Mouse (Mus musculus) cerebellum, postnatal 25 days (tissue): Measurements from ENCODE around the gene Nob1.

Experiments used
- DNase-seq, 2 experiments: peaks; one replicate each; pipeline ENCODE4 v3.0.0; 2021; ENCODE audit warnings: mixed read lengths in 2 of 2

Nob1 gene

GRCm38 (mm10) chr8:107424597-107425229, at the start of gene Nob1:
Gene Nob1 (minus strand): TSS chr8:107425051.
- peak; percentile 96 to 99 for DNase-seq

- DNase-seq, result no peak
Observed at GRCm38 (mm10) chr8:107473369-107473768, 48.5 kb upstream of the Nob1 start.

GRCm38 (mm10) chr8:107472403-107473100, 47.7 kb upstream of the Nob1 start:
- no peak for DNase-seq

- DNase-seq, result peak in 1 of 2 experiments; percentile 29
Observed at GRCm38 (mm10) chr8:107470302-107470701, 45.5 kb upstream of the Nob1 start.

GRCm38 (mm10) chr8:107468811-107469302, 44.0 kb upstream of the Nob1 start:
- DNase-seq, result no peak

- no peak for DNase-seq
Observed at GRCm38 (mm10) chr8:107466642-107467041, 41.8 kb upstream of the Nob1 start.

- DNase-seq, result no peak
Observed at GRCm38 (mm10) chr8:107465332-107465990, 40.6 kb upstream of the Nob1 start.

- DNase-seq, result no peak
Observed at GRCm38 (mm10) chr8:107462423-107462822, 37.6 kb upstream of the Nob1 start.

- DNase-seq, result no peak
Observed at GRCm38 (mm10) chr8:107458281-107458680, 33.4 kb upstream of the Nob1 start.

- DNase-seq, result no peak
Observed at GRCm38 (mm10) chr8:107457725-107458124, 32.9 kb upstream of the Nob1 start.

- peak; percentile 30 to 58 for DNase-seq
Observed at GRCm38 (mm10) chr8:107455268-107455667, 30.4 kb upstream of the Nob1 start.

- no peak for DNase-seq
Observed at GRCm38 (mm10) chr8:107453386-107453785, 28.5 kb upstream of the Nob1 start.

GRCm38 (mm10) chr8:107451414-107452066, 26.7 kb upstream of the Nob1 start:
- DNase-seq, result no peak

GRCm38 (mm10) chr8:107449655-107450054, 24.8 kb upstream of the Nob1 start:
- DNase-seq, result no peak

GRCm38 (mm10) chr8:107449130-107449529, 24.3 kb upstream of the Nob1 start:
- no peak for DNase-seq

- DNase-seq, result no peak
Observed at GRCm38 (mm10) chr8:107448382-107448889, 23.6 kb upstream of the Nob1 start.

GRCm38 (mm10) chr8:107447713-107448112, 22.9 kb upstream of the Nob1 start:
- no peak for DNase-seq

- no peak for DNase-seq
Observed at GRCm38 (mm10) chr8:107444626-107445025, 19.8 kb upstream of the Nob1 start.

- DNase-seq, result no peak
Observed at GRCm38 (mm10) chr8:107439880-107440625, 15.2 kb upstream of the Nob1 start.

GRCm38 (mm10) chr8:107437711-107438110, 12.9 kb upstream of the Nob1 start:
- no peak for DNase-seq

- DNase-seq, result no peak
Observed at GRCm38 (mm10) chr8:107436841-107437421, 12.1 kb upstream of the Nob1 start.
